Mouse (Mus musculus) spleen, adult 2 months (tissue): ENCODE data around the gene Cd19. TPM values are rescaled to one million over a fixed set of nuclear protein-coding genes. Genes with fewer than 3 reads are reported as not detected.

Experiments used
- DNase-seq, 2 experiments: peaks; one replicate each; pipeline versions ENCODE4 v3.0.0 to v3.0.0-alpha.2; 2012 to 2021; ENCODE audit warnings: low spot score in 2 of 2, low read depth in 1 of 2
- H3K27ac ChIP-seq: fragments of 200-500 bp; 2 replicates; pipeline ENCODE4 v1.5.1; 2012; ENCODE audit warnings: low read length, inconsistent platforms; ENCODE audit not compliant: insufficient read depth
- H3K27me3 ChIP-seq: fragments of 200-500 bp; 2 replicates; pipeline ENCODE4 v1.6.1; 2012; ENCODE audit warnings: mild to moderate bottlenecking, moderate library complexity, low read length, inconsistent platforms; ENCODE audit not compliant: control insufficient read depth, insufficient read depth
- H3K36me3 ChIP-seq: fragments of 200-500 bp; 2 replicates; pipeline ENCODE4 v1.6.1; 2012; ENCODE audit warnings: mild to moderate bottlenecking, low read length, inconsistent platforms; ENCODE audit not compliant: control insufficient read depth, insufficient read depth
- H3K4me1 ChIP-seq: fragments of 200-500 bp; 2 replicates; pipeline ENCODE4 v1.6.1; 2011; ENCODE audit warnings: inconsistent platforms; ENCODE audit not compliant: control insufficient read depth, insufficient read depth, insufficient read length
- H3K4me3 ChIP-seq: fragments of 200-500 bp; 2 replicates; pipeline ENCODE4 v1.5.1; 2011; ENCODE audit warnings: mild to moderate bottlenecking, inconsistent platforms; ENCODE audit not compliant: insufficient read depth, insufficient read length; ENCODE audit errors: extremely low read depth
- CTCF ChIP-seq: fragments of 200-500 bp; IDR thresholded peaks from 2 replicates; pipeline ENCODE4 v1.5.1; 2011; ENCODE audit warnings: mild to moderate bottlenecking, inconsistent platforms; ENCODE audit not compliant: insufficient read depth, insufficient read length, insufficient replicate concordance; ENCODE audit errors: extremely low read depth
- POLR2A ChIP-seq: fragments of 200-500 bp; IDR thresholded peaks from 2 replicates; pipeline ENCODE4 v1.6.1; 2011; ENCODE audit warnings: low read depth, low read length, inconsistent platforms
- WGBS: fragments of 180-500 bp; shearing (Covaris S2); methylation state at CpG from one replicate; pipeline ENCODE4 v1.1.7; 2018; 5-methylcytosine and 5-hydroxymethylcytosine counted together
- polyA plus RNA-seq: library from polyadenylated mRNA; depleted of rRNA; stranded (reverse); fragments of >200 nt; gene quantifications from 2 replicates; pipeline ENCODE4 v1.2.3, GENCODE M21; 2012

The Cd19 gene
- polyA plus RNA-seq, 1 experiment: 290 TPM

- H3K27me3 ChIP-seq: no peaks in the 10 kb centered on the region
- 100% methylated on average over 1 of the region's 1 CpGs for WGBS
- no peak overlapping the region for H3K27ac ChIP-seq
- TF ChIP-seq POLR2A (no peak), CTCF (no peak)
- peaks cover 34% of the 10 kb centered on the region for H3K36me3 ChIP-seq
- no peaks in the 10 kb centered on the region for H3K4me1 ChIP-seq
- DNase-seq: no peak
- H3K4me3 ChIP-seq: no peak overlapping the region
These were observed 26.5 kb downstream of the Cd19 start for GRCm38 (mm10) chr7:126388185-126388584.

GRCm38 (mm10) chr7:126383565-126383964 lies 31.1 kb downstream of the Cd19 start:
- 80% methylated on average over 5 of the region's 5 CpGs for WGBS
- H3K27me3 ChIP-seq: no peaks in the 10 kb centered on the region
- peaks cover 20% of the 10 kb centered on the region for H3K36me3 ChIP-seq
- TF ChIP-seq POLR2A: no peak
- no peak for TF ChIP-seq CTCF
- no peak for DNase-seq
- no peak overlapping the region for H3K4me3 ChIP-seq
- H3K4me1 ChIP-seq: no peaks in the 10 kb centered on the region
- no peak overlapping the region for H3K27ac ChIP-seq

GRCm38 (mm10) chr7:126377278-126378158 lies 37.2 kb downstream of the Cd19 start, which contains the start of gene Spns1:
TSS of gene Spns1 (minus strand) at chr7:126377450.
- TF ChIP-seq POLR2A: peak; percentile 50; the same call in 1 of the 2 replicates
- TF ChIP-seq CTCF: peak; percentile 73; the same call in 1 of the 2 replicates
- WGBS: under 1% methylated on average over 33 of the region's 33 CpGs
- DNase-seq: peak; percentile 90 to 94
- peaks cover 11% of the 10 kb centered on the region for H3K36me3 ChIP-seq
- H3K27me3 ChIP-seq: no peaks in the 10 kb centered on the region
- peak within 1 kb of the TSS; percentile 88 for H3K4me3 ChIP-seq
- H3K27ac ChIP-seq: peak within 1 kb of the TSS; percentile 52
- H3K4me1 ChIP-seq: peaks cover 9% of the 10 kb centered on the region; the same call in 1 of the 2 replicates

- peak overlapping the region; percentile 88 for H3K4me3 ChIP-seq
- peaks cover 16% of the 10 kb centered on the region for H3K36me3 ChIP-seq
- 1% methylated on average over 27 of the region's 27 CpGs for WGBS
- TF ChIP-seq CTCF: no peak
- TF ChIP-seq POLR2A: no peak
- H3K4me1 ChIP-seq: peaks cover 9% of the 10 kb centered on the region; the same call in 1 of the 2 replicates
- H3K27me3 ChIP-seq: no peaks in the 10 kb centered on the region
- peak in 1 of 2 experiments; percentile 36 for DNase-seq
- peak overlapping the region; percentile 34 for H3K27ac ChIP-seq
These were observed 37.8 kb downstream of the Cd19 start for GRCm38 (mm10) chr7:126376903-126377277.

- H3K4me1 ChIP-seq: peaks cover 14% of the 10 kb centered on the region; the same call in 1 of the 2 replicates
- no peak overlapping the region for H3K4me3 ChIP-seq
- H3K27me3 ChIP-seq: no peaks in the 10 kb centered on the region
- no peak for TF ChIP-seq POLR2A
- TF ChIP-seq CTCF: no peak
- DNase-seq: no peak
- 81% methylated on average over 5 of the region's 5 CpGs for WGBS
- no peak overlapping the region for H3K27ac ChIP-seq
- H3K36me3 ChIP-seq: peaks cover 33% of the 10 kb centered on the region
These were observed 39.7 kb downstream of the Cd19 start for GRCm38 (mm10) chr7:126375012-126375411.

GRCm38 (mm10) chr7:126374526-126374925 lies 40.2 kb downstream of the Cd19 start:
- Histone ChIP-seq H3K4me3 (no peak overlapping the region), H3K36me3 (peaks cover 36% of the 10 kb centered on the region), H3K4me1 (peaks cover 18% of the 10 kb centered on the region; the same call in 1 of the 2 replicates), H3K27ac (no peak overlapping the region), H3K27me3 (no peaks in the 10 kb centered on the region)
- 58% methylated on average over 6 of the region's 6 CpGs for WGBS
- TF ChIP-seq POLR2A (no peak), CTCF (no peak)
- no peak for DNase-seq

GRCm38 (mm10) chr7:126373007-126373406 lies 41.7 kb downstream of the Cd19 start:
- H3K36me3 ChIP-seq: peaks cover 36% of the 10 kb centered on the region
- WGBS: 89% methylated on average over 9 of the region's 9 CpGs
- peaks cover 28% of the 10 kb centered on the region; the same call in 1 of the 2 replicates for H3K4me1 ChIP-seq
- no peak overlapping the region for H3K27ac ChIP-seq
- DNase-seq: no peak
- TF ChIP-seq CTCF: no peak
- no peak for TF ChIP-seq POLR2A
- no peak overlapping the region for H3K4me3 ChIP-seq
- no peaks in the 10 kb centered on the region for H3K27me3 ChIP-seq
